Mouse (Mus musculus) cerebellum, adult 9-10 months (tissue): Measurements from ENCODE around the gene Itih4.
A peak's percentile ranks its signal among the peaks of the same experiment; 100 is the strongest.

Experiments used
- DNase-seq: peaks from one replicate; pipeline ENCODE4 v3.0.0; 2022

The Itih4 gene

DNA sequence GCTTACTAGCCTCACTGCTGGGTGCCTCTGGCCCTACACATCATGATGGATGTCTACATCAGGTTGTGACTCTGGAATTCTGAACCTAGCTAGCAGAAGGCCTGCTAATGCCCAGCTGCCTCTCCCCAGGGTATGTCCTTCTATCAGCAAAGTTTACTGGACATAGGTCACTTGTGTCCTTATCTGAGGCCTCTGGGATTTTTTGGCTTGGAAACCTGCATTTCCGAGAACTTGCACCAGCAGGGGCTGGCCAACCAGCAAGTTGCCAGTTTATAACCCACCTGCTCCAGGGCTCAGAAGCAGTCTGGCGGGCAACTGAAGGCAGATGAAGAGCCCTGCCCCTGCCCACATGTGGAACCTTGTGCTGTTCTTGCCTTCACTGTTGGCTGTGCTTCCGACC is at the start of gene Itih4:
Gene Itih4 (plus strand): TSS at position 273 of the 400 bp plus-strand sequence.
- no peak for DNase-seq

DNA sequence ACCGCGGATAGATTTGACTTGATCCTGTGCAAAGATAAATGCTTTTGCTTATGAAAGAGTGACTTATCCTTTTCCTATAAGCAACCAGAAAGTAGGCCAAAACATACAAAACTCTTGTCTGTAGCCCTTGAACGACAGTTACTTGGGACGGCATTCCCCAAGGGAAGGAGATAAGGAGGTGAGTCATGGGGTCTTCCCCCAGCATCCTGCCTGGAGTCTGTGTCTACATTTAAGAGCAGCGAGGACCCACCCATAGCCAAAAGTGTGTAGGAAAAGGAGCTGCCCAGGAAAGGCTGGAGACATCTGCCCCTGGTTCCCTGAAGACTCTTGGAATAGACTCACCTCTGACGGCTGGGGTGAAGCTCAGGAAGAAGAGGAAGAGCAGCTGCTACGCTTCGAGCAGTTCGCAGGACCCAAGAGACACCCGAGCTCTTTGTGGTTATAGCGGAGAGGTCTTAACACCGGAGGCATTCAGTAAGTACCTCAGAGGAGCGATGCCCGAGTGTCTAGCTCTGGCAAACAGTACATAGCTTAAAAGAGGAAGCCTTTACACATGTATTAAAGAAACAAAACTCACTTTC is 48.8 kb upstream of the Itih4 start:
- DNase-seq: no peak

DNA sequence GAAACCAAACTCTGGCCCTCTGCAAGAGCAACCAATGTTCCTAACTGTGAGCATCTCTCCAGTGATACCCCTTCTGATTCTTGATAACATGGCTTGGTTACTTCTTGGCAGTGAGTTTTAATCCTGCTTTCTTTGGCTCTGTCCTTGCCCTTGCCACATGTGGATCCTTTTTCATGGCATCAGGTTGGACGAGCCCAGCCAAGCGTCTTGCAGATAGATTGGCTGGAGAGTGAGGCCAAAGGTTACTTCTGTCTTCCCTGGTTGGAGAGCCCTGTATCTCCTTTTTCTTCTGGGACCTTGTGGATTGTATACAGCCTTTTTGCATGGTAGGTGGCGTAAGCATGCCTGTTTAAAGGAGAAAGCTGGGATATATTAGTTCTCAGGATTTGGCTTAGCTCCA is 42.6 kb upstream of the Itih4 start:
- DNase-seq: no peak

DNA sequence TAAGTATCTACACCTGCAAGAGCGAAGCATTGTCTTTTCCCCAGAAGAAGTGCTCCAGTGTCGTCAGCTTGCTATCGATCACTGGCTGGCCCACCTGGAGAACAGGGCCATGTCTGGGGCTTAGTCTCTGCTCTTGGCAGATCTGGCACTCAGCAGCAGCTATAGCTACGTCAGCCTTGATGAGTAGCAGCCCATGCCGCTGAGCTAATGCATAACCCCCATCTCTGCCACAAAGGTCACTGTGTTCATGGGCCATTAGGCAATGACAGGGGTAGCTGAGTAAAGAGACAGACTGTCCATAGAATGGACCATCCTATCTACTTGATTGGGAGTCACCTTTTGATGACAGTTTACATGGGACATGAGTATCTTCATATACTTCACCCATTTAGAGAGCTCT is 35.8 kb upstream of the Itih4 start:
- DNase-seq: no peak

DNA sequence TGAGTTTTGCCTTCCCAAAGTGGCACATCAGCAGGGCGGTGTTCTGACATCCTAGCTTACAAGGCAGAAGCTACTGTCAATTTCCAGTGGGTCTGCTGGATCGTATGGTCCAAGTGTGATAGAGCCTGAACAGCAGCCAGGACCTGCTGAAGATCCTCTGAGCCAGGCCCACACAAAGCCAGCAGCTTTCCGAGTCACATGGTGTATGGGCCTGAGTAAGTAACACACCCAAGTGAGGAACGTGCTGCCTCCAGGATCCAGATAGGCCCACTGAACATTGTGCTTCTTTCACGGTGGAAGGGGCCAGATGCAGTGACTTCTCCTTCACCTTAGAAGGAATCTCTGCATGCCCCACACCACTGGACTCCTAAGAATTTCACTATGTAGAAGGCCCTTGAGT is 34.0 kb upstream of the Itih4 start:
- no peak for DNase-seq

DNA sequence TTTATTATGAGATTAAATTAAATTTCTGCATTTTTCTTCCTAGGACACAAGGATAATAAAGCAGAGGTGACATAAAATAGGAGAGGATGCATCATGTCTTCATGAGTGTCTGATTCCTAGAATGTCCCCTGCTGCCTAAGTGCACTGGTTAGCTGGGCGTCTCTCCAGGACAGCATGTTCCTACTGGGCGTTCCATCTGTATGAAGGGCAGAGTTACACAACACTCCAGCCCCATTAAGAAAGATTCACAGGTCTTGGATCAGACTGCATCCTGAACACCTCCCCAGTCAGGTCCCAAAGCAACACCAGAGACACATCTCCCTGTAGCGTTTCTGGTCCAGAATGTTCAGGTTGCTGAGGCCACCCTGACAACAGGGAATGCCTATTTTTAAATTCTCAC is 31.0 kb upstream of the Itih4 start:
- DNase-seq: peak; percentile 75

DNA sequence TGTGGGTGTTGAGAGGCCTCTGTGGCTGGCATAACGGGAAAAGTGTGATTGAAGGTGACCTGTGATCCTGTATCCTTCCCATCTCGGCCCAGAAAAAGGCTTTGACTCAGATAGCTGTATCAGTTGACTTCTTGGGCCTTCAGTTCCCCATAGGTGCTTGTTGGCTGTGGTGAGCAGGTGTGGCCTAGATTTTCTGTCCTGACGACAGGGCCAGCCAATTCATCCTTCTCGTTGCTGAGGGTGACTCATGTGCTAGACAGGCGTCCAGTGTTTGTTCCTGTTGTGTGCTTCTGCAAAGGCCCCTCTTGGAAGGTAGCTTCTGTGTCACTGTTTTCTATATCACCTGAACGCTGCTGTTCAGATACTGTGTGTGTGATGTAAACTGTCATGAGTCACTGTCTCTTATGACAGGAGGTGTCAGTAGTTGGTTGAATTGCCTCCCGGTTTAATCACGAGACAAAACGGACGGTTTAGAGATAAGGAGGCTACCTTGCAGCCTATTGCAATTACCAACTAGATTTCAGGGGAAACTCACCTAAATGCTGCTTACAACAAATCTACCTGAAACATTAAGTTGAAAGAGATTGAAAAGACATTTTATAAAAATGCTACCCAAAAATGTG is 29.3 kb upstream of the Itih4 start:
- peak; percentile 70 for DNase-seq

DNA sequence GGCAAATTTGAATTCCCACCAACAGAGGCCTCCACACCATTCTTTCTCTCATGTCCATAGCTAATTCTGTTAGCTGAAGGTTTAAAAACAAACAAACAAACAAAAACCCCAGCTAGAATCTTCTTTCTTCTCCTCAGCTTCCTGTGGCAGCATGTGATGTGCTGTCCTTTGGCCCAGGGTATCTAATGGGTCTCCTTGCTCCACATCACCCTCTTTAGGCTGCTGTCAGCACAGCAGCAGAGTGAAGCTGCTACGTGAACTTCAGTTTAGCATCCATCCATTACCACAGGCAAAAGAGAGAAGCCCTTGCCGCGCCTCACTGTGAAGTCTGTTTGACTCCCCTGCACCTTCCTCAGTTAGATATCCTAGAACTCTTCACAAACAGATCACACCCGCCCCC is 28.3 kb upstream of the Itih4 start:
- DNase-seq: no peak

DNA sequence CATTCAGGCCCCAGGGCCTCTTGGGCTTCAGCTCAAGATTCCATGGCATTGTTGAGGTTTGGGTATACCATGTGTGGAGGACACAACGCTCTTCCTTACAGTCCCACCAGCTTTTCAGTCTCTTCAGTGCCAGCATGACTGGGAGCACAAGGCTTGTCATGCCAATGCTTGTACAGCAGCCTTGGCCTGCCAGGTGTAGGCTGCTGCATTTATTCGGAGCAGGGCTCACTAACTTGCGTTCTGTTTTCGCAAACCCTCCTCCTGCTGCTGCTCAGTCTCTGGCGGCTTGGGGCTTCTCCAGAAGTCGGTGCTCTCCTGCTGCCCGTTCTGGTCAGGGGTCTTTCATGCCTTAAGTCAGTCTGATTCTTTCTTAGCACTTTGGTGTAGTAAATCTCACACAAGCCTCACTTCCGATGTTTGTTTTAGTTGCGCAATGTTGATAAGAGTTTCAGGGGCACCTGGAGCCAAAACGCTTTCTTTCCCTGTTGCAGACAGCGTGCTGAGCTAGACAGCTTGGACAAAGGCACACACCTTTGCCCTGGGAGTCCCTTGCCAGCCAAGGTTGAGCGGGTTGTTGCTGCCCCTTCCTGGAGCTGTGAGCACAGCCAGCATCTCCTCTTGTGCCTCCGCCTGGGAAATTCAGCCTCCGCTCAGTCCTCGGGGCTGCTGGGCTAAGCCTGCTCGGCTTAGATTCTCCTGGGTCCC is 24.7 kb upstream of the Itih4 start:
- peak; percentile 50 for DNase-seq

DNA sequence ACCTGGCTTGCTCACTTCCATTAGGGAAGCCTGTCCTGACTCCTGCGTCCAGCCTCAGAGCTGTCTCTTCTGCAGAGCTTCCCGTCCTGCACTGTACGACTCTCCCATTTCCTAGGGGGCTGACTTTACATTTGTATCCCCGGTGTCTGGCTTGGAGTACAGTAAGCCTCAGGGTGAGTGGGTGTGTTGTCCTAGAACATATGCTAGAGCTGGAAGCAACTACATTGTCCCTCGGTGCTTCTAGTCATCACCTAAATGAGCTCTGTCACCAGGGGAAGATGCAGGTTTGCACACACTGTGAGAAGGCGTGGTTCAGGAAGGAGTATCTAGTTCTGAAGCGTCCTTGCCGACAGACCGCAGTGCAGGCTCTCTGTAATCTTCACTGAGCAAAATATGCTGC is 23.9 kb upstream of the Itih4 start:
- no peak for DNase-seq

DNA sequence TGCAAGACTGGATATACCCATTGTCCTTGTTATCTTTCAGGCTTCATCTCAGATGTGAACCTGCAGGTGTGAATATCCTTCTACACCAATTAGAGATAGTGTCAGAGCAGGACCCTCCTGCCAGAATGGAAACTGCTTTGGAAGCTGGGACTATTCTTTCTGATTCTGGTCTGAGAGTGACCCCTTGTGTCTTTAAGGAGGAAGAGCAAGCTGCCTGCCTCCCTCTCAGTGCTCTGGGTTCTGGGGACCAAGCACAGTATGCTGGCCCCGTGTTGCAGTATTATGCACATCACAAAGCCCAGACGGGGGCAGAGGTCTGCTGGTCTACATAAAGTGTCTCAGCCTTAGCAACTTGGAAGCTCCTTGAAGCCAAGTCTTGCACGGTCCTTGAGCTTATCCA is 21.0 kb upstream of the Itih4 start:
- no peak for DNase-seq

DNA sequence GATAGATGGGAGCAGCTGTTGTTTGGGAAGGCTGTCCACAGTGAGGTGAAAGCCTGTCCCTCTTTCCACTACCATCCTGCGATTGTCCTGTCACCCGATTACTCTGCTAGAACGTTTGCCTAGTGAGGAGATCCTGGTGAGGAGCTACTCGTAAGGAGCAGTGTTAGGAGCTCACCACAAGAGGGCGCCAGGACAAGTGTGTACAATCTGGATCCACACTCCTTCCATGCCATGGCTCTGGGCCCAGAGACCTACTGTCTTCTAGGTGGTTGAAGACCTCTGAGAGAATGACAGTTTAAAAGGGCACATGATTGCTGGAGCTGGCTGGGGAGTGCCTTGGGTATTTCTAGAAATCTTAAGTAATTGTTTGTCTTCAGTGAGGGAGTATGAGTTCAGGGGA is 19.2 kb upstream of the Itih4 start:
- DNase-seq: peak; percentile 70

DNA sequence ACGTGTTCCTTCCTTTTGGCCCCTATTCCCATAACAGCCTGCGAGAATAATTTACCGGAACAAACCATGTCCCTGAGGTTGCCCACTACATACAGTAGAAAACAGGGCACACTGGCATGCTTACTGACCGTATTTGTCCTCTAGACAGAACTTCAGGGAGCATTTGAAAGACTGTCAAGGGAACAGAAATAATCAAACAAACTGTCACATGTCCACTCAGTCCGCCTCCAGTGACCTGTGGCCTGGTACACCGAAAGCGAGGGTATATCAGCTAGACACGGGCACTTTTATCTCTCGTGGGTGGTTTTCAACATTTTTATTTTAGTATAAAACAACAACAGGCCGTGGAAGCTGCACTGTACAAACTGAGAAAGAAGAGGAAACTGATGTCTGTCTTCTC is 17.4 kb upstream of the Itih4 start:
- no peak for DNase-seq

DNA sequence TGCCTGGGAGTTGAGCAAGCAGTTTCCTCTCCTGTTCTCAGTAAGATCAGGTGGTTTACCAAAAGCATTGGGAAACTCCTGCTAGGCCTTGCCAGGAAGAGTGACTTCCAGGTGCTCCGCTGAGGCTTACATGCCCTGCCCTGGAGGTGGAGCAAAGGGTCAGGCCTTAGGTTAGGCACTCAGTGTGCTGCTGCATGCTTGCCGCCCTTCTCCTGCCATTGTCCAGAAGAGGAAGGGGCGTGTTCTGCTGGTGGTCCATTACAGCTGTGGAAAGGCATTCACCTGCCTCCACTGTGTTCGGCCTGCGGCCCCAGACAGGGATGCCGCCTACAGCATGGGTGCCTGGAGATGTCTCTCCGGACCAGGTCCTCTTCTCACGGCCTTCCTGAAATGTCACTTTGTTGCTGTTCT is 16.9 kb upstream of the Itih4 start:
- DNase-seq: no peak

DNA sequence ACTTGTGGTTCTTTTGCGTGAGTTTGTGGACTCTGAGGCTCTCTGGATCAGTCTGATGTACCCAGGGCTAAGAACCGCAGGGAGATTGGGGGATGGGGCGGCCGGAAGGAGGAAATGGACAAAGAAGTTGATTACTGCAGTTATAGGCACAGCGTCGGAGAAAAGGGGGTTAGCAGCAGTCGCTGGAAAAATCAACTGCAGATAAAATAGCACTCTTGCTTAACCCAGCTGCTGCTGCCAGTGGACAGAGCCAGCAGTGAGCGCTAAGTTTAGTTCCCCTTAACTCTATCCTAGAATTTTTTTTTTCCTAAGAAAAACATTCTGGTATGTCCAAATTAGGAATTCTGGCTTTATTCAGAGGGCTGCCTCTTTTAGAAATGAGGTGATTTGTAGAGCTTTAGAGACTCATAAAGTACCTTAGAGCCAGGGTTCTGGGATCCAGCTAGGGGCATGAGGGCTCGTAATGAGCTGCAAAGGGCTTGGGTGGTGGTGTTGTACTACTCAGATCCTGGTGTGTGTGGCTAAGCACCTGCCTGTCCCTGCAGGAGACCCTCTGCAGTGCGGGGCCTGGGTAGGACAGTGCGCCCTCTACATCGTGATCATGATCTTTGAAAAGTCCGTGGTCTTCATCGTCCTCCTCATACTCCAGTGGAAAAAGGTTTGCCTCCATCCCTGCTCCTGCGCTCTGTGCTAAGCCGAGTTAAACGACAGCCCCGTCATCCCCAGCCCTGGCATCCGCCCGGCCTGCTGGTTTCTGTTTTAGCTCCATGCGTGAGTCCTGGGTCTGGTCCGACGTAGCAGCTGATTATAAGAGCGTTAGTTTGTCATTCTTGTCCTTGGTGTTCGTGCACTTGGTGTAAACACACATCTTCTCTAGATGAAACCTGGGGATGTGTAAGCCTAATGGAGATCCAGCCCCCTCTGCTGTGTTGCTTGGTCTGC is 15.8 kb upstream of the Itih4 start:
- DNase-seq: no peak

DNA sequence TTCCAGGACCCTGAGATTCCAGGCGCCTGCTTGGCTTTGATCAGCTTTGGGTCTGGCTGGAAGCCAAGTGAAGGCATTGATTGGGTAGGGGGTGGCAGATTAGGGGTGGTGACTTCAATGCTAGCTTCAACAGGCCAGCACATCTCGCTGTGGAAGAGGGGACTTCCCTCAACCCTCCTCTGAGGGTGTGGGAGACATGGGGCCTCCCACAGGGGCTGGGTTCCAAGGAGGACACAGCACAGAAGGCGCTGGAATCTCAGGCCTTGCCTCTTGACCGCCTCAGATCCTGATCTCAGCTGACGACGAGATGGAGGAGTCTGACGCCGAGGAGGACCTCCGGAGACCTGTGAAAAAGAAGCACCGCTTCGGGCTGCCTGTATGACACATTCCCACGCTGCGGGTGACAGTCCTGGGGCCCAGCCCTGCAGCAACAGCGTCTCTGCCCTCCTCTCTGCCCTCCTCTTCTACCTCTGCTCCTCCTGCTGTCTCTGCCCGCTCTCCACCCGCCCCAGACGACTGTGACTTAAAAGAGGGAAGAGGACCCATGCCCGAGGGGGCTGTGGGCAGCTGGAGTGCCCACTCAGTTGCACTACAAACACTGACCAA is 12.1 kb upstream of the Itih4 start:
- DNase-seq: no peak

DNA sequence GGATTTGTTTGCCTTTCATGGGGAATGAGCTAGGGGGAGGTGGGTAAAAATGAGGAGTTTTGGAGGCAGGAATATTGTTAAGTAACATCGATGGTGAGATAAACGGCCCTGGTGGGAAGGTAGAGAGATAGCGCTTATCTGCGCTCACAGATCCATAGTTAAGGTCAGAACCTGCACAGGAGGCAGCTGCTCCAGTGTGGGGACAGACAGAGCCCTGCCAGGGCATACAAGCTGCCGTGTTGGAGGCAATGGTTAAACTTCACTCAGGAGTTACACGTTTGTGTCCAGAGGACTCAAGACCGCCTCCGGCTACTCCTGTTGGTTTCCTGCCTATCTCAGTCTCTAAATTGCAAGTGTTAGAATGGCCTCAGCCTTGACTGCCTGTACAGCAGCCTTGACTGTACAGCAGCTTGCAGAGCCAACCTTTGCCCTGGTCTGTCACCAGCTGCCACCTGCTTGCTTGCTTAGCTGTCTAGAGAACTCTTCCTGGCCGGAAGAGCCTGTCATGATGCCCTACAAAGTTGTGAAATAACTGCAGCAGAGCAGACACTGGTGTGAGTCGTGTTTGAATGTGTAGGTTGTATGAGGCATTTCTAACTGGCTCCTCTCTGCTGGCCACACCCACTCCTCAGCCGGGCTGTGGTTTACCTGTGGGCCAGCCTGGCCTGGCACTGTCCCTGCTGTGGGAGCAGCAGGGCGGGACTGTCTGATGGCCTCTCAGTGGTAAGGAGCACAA is 11.0 kb upstream of the Itih4 start:
- DNase-seq: no peak

DNA sequence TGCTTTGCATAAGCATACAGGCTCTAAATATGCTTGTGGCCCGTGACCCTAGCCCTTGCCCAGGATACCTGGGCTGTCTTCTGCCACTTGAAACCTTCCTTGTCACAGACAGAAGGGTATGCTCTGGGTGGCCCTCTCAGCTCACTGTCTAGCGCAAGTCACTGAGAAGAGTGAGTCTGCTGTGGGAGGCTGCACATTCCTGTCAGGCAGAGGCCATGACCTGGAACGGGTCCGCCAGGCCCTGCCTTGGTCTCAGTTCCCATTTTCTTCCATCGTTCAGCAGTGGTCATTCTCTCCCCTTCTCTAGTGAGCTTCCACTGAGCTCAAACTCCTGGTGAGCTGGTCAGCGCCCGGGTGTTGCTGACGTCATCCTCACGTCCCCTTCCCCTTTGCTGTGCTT is 10.3 kb upstream of the Itih4 start:
- no peak for DNase-seq

DNA sequence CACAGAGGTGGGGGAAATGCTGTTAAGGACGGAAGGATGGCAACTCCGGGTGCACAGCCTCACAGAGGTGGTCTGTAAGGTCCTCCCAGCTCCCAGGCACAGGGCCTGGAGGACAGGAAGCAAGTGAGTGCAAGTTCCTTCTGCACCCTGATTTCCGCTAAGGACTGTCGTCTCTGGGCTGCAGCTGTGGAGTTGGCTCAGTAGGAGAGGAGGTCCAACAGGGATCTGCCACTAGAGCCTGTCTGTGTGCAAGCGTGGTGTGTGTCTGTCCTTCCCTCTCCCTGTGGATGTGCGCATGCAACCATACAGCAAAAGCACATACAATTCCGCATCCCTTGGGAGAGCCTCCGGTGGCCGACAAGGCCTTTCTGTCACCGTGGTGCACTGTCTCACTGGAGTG is 9.8 kb upstream of the Itih4 start:
- no peak for DNase-seq

DNA sequence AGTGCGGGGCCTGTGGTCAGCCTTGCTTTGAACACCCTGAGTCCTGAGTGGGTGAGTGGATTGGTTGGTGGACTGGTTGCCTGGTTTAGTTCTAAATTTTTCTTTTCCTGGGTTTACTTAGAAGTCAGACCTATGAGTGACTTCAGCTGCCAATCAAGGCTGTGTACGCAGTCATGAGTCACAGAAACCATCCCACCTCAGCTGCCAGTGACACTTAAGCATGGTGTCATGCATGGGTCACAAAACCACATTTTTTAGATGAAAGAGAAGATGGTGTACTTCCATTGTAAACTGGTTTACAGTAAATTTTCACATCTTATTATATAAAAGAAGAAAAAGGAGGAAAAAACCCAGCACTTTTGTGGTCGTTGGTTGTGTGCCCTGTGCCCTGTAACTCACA is 8.4 kb upstream of the Itih4 start:
- no peak for DNase-seq

DNA sequence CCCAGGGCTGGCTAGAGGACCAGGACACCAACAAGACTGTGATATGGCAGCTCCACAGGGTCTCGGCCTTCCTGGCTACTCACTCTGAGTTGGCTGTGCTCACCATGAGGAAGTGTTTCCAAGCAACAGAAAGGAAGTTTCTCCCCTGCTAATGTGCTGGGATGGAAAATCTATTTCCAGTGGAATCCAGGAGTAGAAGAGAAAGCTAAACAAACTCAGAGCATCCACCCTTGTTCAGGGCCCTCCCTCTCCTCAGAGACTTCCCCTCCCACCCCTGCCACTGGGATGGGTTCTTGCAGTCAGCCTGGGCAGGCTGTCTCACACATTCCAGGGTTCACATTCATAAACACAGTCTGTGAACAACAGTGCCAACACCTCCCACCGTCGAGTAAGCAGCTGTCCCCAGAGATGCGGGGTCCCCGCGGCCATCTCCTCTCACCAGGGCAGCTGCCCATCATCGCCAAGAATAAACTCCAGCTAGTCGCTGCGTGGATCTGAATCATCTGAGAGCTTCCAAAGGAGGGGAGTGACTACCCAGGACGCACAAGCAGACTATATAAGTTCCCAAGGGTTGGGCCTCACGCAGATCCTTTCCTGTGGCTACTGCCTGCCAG is 7.2 kb upstream of the Itih4 start, which contains the start of gene Mustn1:
Gene Mustn1 (plus strand): TSS at position 243 of the 614 bp plus-strand sequence.
- no peak for DNase-seq

DNA sequence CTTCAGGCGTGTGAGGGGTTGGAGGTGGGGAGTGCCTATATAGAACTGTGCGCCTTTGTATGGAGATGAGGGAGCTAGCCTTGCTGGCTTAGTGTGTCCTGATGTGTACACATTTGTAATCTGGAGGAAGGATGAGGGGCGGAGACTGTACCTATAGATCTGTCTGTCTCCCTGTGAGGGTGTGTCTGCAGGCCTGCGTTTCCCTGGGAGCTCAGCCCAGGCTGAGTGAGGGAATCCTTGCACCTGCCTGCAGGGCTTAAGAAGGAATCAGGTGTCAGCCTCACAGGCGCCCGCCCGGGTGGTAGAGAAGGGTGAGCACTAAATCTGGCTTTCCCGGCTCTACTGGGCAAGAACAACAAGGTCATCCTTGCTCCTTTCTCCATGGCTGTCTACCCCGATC is 6.5 kb upstream of the Itih4 start:
- no peak for DNase-seq
